Mouse (Mus musculus) G1E (cell line): Measurements from ENCODE around the gene Fcho2.

Experiments
- CTCF ChIP-seq: IDR thresholded peaks from 2 replicates; pipeline ENCODE4 v1.5.1; 2012; ENCODE audit warnings: low read depth, low read length, inconsistent platforms, mixed read lengths
- GATA1 ChIP-seq: IDR thresholded peaks from 2 replicates; pipeline ENCODE4 v1.6.1; 2012; ENCODE audit warnings: borderline replicate concordance, low read length, inconsistent platforms, mixed read lengths
- POLR2AphosphoS5 ChIP-seq: IDR thresholded peaks from 2 replicates; pipeline ENCODE4 v1.6.1; 2012; ENCODE audit warnings: low read depth, low read length, inconsistent platforms; ENCODE audit not compliant: insufficient replicate concordance
- TAL1 ChIP-seq: conservative IDR thresholded peaks from 2 replicates; pipeline ENCODE4 v1.6.1; 2012; ENCODE audit warnings: low read depth, low read length, inconsistent platforms, mixed read lengths

GRCm38 (mm10) chr13:98810143-98810542 lies 5.1 kb downstream of the Fcho2 start:
- TF ChIP-seq CTCF, result no peak
- no peak for TF ChIP-seq GATA1
- peak; percentile 75 for TF ChIP-seq TAL1
- TF ChIP-seq POLR2AphosphoS5, result no peak
